Mouse (Mus musculus) myocyte (in vitro differentiated cells): ENCODE results near the gene R3hcc1l. TPM values are rescaled to one million over a fixed set of nuclear protein-coding genes. Genes with fewer than 3 reads are reported as not detected.

ENCODE experiments used
- H3K27me3 ChIP-seq: one replicate; pipeline ENCODE4 v1.6.1; 2011; ENCODE audit not compliant: control insufficient read depth, insufficient read depth, insufficient read length
- H3K36me3 ChIP-seq: one replicate; pipeline ENCODE4 v1.6.1; 2011; ENCODE audit not compliant: control insufficient read depth, insufficient read depth
- H3K4me2 ChIP-seq: one replicate; pipeline ENCODE4 v1.6.1; 2011; ENCODE audit warnings: low read depth, control low read depth
- H3K4me3 ChIP-seq: one replicate; pipeline ENCODE4 v1.5.1; 2011; ENCODE audit warnings: mild to moderate bottlenecking, control low read depth, moderate library complexity
- H3K79me2 ChIP-seq: one replicate; pipeline ENCODE4 v1.6.1; 2011; ENCODE audit not compliant: control insufficient read depth, insufficient read depth
- H3ac ChIP-seq: one replicate; pipeline ENCODE4 v1.6.1; 2011; ENCODE audit not compliant: control insufficient read depth, insufficient read length
- CEBPB ChIP-seq: IDR thresholded peaks from 2 replicates; pipeline ENCODE4 v1.6.1; 2011; ENCODE audit warnings: mild to moderate bottlenecking, moderate library complexity; ENCODE audit not compliant: poor library complexity, insufficient read depth, severe bottlenecking
- E2F4 ChIP-seq: IDR thresholded peaks from one replicate; pipeline ENCODE4 v1.6.1; 2011; ENCODE audit warnings: mild to moderate bottlenecking, control low read depth, moderate library complexity; ENCODE audit not compliant: insufficient read depth
- MAX ChIP-seq: IDR thresholded peaks from one replicate; pipeline ENCODE4 v1.6.1; 2011; ENCODE audit warnings: low read depth, mild to moderate bottlenecking, control low read depth
- MYOD1 ChIP-seq, 3 experiments: IDR thresholded peaks; one replicate each; pipeline ENCODE4 v1.6.1; 2011; ENCODE audit warnings: control low read depth in 2 of 3, low read depth in 2 of 3, mild to moderate bottlenecking in 2 of 3, moderate library complexity in 1 of 3; ENCODE audit not compliant: insufficient read length in 2 of 3, control insufficient read depth in 1 of 3
- MYOG ChIP-seq, 3 experiments: IDR thresholded peaks; one replicate each; pipeline ENCODE4 v1.6.1; 2011; ENCODE audit warnings: control low read depth in 2 of 3, low read depth in 2 of 3, mild to moderate bottlenecking in 2 of 3; ENCODE audit not compliant: insufficient read length in 2 of 3, control insufficient read depth in 1 of 3, insufficient read depth in 1 of 3
- POLR2A ChIP-seq: IDR thresholded peaks from one replicate; pipeline ENCODE4 v1.6.1; 2011; ENCODE audit warnings: low read depth, mild to moderate bottlenecking, control low read depth, moderate library complexity; ENCODE audit not compliant: insufficient read length
- POLR2AphosphoS2 ChIP-seq: IDR thresholded peaks from one replicate; pipeline ENCODE4 v1.6.1; 2011; ENCODE audit warnings: low read depth, control low read depth; ENCODE audit not compliant: insufficient read length
- REST ChIP-seq: IDR thresholded peaks from one replicate; pipeline ENCODE4 v1.6.1; 2011; ENCODE audit warnings: mild to moderate bottlenecking, control low read depth, moderate library complexity; ENCODE audit not compliant: insufficient read depth, insufficient read length
- SRF ChIP-seq: IDR thresholded peaks from one replicate; pipeline ENCODE4 v1.6.1; 2011; ENCODE audit warnings: low read depth; ENCODE audit not compliant: control insufficient read depth, insufficient read length
- TCF12 ChIP-seq: IDR thresholded peaks from one replicate; pipeline ENCODE4 v1.6.1; 2011; ENCODE audit warnings: mild to moderate bottlenecking, control low read depth; ENCODE audit not compliant: poor library complexity, insufficient read depth, severe bottlenecking
- TCF3 ChIP-seq: IDR thresholded peaks from one replicate; pipeline ENCODE4 v1.6.1; 2011; ENCODE audit warnings: low read depth, control low read depth; ENCODE audit not compliant: insufficient read length
- USF1 ChIP-seq: IDR thresholded peaks from one replicate; pipeline ENCODE4 v1.6.1; 2011; ENCODE audit warnings: low read depth, mild to moderate bottlenecking, control low read depth, moderate library complexity
- polyA plus RNA-seq: library from polyadenylated mRNA; unstranded; fragments of >200 nt; fragmentation: generic; extraction: Trizol; gene quantifications from one replicate; pipeline ENCODE4 v1.2.1, GENCODE M21; 2012; ENCODE audit warnings: missing spikeins

R3hcc1l gene
- polyA plus RNA-seq, 1 experiment: 3.8 TPM

DNA sequence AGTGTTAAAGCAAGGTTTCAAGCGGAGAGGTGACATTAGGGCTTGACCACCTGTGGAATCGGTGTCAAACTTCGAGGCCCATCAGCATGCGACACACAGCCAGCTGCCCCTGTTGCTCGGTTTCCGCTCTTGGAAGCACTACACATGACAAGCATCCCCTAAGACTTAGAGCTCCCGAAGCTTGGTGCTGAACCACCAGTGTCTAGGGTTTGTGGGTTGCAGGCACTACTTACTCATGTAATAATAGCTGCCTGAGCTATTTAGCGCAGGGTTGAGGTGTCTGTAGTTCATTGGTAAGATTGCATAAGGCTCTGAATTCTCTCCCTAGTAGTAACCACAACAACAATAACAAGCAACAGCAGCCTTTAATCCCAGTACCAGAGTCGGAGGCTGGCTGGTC, 1.2 kb downstream of the R3hcc1l start:
- TF ChIP-seq CEBPB (peak; percentile 69), MYOD1 (IDR thresholded peaks at IDR 0.05; ENCODE audit: control insufficient read depth in 1 of 3, insufficient read length in 2 of 3, low read depth in 2 of 3) (no peak), POLR2A (no peak)
- Histone ChIP-seq H3K4me3 (peak overlapping the region; percentile 84), H3K79me2 (peaks cover 48% of the 10 kb centered on the region), H3ac (peak overlapping the region; percentile 7), H3K36me3 (no peaks in the 10 kb centered on the region), H3K4me2 (peak overlapping the region; percentile 85), H3K27me3 (no peaks in the 10 kb centered on the region)

DNA sequence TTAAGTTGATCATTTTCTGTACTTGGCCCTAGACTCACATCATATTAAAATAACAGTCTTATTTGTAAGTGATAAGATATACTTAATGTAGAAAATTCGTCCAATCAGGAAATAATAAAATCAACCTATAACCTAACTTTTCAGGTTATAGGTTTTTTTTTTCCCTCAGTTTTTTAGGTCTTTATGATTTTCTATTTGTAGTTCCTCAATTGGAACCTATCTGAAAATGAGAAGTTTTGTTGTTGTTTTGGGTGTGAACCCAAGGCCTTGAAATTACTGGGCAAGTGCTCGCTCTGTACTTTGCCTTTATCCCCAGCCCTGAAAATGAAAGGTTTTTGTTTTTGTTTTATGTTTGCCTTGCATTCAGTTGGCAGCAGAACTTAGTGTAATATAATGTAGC, 6.1 kb downstream of the R3hcc1l start:
- Histone ChIP-seq H3K27me3 (no peaks in the 10 kb centered on the region), H3ac (no peak overlapping the region)
- TF ChIP-seq MYOG (IDR thresholded peaks at IDR 0.05; ENCODE audit: control insufficient read depth in 1 of 3, insufficient read depth in 1 of 3, insufficient read length in 2 of 3, low read depth in 2 of 3) (no peak), TCF12 (no peak), E2F4 (no peak), USF1 (no peak), SRF (no peak), CEBPB (no peak), REST (no peak), MYOD1 (IDR thresholded peaks at IDR 0.05; ENCODE audit: control insufficient read depth in 1 of 3, insufficient read length in 2 of 3, low read depth in 2 of 3) (no peak), MAX (no peak), POLR2AphosphoS2 (no peak)

DNA sequence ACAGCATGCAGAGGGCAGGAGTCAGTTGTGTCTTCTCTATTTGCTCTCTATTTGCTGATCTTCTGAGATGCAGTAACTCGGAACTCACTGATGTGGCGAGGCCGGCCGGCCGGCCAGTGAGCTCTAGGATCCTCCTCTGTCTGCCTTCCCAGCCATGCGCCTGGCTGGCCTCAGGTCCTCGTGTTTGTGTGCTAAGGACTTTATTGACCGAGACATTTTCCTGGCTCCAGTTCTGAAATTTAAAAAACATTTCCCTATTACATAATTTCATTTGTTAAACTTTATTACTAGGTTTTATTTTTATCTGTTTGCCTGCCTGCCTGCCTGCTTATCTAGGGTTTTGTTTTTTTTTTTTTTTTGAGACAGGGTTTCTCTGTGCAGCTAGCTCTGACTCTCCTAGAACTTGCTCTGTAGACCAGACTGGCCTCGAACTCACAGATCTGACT, 11.5 kb downstream of the R3hcc1l start:
- H3ac ChIP-seq: no peak overlapping the region
- H3K36me3 ChIP-seq: no peaks in the 10 kb centered on the region
- no peaks in the 10 kb centered on the region for H3K27me3 ChIP-seq
- H3K79me2 ChIP-seq: peaks cover 70% of the 10 kb centered on the region
- no peak overlapping the region for H3K4me2 ChIP-seq
- no peak overlapping the region for H3K4me3 ChIP-seq
- no peak for TF ChIP-seq TCF12
- TF ChIP-seq USF1: no peak
- no peak for TF ChIP-seq POLR2A

More for the DNA sequence above, 6.1 kb downstream of the R3hcc1l start:
- Histone ChIP-seq H3K79me2 (peaks cover 79% of the 10 kb centered on the region), H3K36me3 (no peaks in the 10 kb centered on the region), H3K4me3 (no peak overlapping the region), H3K4me2 (no peak overlapping the region)

DNA sequence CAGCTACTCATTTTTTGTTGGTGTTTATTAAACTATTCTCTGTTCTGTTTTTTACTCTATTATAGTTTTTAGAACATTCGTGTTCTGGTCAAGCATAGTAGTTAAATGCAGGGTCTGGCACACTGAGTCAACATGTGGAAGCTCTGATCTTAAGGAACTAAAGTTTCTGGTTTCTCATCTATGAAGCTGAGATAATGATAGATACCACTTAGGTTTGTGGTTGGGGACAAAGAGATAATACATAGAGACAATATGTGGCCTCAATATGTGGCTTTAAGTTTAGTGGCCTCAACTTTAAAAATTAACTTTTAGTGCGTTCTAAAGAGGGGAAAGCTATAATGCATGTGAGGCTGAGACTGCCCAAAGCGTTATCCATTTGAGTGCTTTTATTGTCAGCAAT, 15.9 kb downstream of the R3hcc1l start:
- Histone ChIP-seq H3K36me3 (no peaks in the 10 kb centered on the region), H3K27me3 (no peaks in the 10 kb centered on the region), H3ac (no peak overlapping the region), H3K4me3 (no peak overlapping the region), H3K4me2 (no peak overlapping the region), H3K79me2 (peaks cover 63% of the 10 kb centered on the region)
- no peak for TF ChIP-seq MYOD1 (IDR thresholded peaks at IDR 0.05; ENCODE audit: control insufficient read depth in 1 of 3, insufficient read length in 2 of 3, low read depth in 2 of 3)
- no peak for TF ChIP-seq TCF12
- TF ChIP-seq MAX: no peak
- TF ChIP-seq SRF: no peak

DNA sequence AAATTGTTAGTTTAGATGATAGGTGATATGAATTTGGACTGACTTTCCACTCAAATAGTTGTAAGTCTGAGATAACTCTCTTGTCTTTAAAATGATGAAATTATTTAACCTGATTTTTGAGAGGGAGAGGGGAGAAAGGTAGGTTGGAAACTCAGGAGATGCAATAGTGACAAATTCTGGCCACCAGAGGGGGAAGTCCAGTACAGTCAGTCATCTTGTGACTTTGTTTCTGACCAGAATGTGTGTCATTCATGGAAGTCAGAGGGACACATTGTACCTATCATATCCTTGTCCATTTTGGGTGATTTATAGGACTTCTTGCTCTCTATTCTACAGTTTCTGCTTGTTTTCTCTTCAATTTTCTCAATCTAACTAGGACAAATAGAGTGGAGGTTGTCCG, 19.0 kb downstream of the R3hcc1l start:
- Histone ChIP-seq H3K4me3 (no peak overlapping the region), H3K4me2 (no peak overlapping the region), H3ac (no peak overlapping the region), H3K79me2 (peaks cover 66% of the 10 kb centered on the region), H3K27me3 (no peaks in the 10 kb centered on the region), H3K36me3 (no peaks in the 10 kb centered on the region)
- TF ChIP-seq MYOG (IDR thresholded peaks at IDR 0.05; ENCODE audit: control insufficient read depth in 1 of 3, insufficient read depth in 1 of 3, insufficient read length in 2 of 3, low read depth in 2 of 3) (no peak), MYOD1 (IDR thresholded peaks at IDR 0.05; ENCODE audit: control insufficient read depth in 1 of 3, insufficient read length in 2 of 3, low read depth in 2 of 3) (no peak), CEBPB (no peak), POLR2A (no peak), TCF3 (no peak), E2F4 (no peak), MAX (no peak), REST (no peak), POLR2AphosphoS2 (no peak), USF1 (no peak), TCF12 (no peak), SRF (no peak)

DNA sequence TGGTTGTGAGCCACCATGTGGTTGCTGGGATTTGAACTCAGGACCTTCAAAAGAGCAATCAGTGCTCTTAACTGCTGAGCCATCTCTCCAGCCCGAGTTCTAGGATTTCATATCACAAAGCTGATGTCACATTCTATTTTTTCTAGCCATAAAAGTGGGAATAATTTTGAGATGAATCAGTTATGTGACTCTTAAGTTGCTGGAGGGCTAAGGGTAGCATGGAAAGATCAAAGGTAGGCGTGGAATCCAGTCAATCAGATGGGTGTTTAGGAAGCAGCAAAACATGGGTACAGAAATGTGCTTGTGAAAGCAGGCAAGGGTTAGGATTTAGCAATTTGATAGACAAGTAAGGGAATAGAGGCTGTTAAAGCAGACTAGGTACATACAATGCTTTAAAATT, 20.4 kb downstream of the R3hcc1l start:
- TF ChIP-seq REST (no peak), MAX (no peak), POLR2A (no peak), TCF3 (no peak), CEBPB (no peak), SRF (no peak), MYOG (IDR thresholded peaks at IDR 0.05; ENCODE audit: control insufficient read depth in 1 of 3, insufficient read depth in 1 of 3, insufficient read length in 2 of 3, low read depth in 2 of 3) (no peak), E2F4 (no peak), POLR2AphosphoS2 (no peak), MYOD1 (IDR thresholded peaks at IDR 0.05; ENCODE audit: control insufficient read depth in 1 of 3, insufficient read length in 2 of 3, low read depth in 2 of 3) (no peak), TCF12 (no peak), USF1 (no peak)
- Histone ChIP-seq H3K79me2 (peaks cover 76% of the 10 kb centered on the region), H3K36me3 (no peaks in the 10 kb centered on the region), H3K27me3 (no peaks in the 10 kb centered on the region), H3K4me2 (peak overlapping the region; percentile 7), H3ac (no peak overlapping the region), H3K4me3 (no peak overlapping the region)
